Mouse (Mus musculus): ENCODE measurements at regions not wholly inside any gene's neighbourhood (a gene's known extent, or its start where the extent isn't known, plus 50 kb on each side); places are given as distances from the start of the nearest gene placed in this dataset.

DNA sequence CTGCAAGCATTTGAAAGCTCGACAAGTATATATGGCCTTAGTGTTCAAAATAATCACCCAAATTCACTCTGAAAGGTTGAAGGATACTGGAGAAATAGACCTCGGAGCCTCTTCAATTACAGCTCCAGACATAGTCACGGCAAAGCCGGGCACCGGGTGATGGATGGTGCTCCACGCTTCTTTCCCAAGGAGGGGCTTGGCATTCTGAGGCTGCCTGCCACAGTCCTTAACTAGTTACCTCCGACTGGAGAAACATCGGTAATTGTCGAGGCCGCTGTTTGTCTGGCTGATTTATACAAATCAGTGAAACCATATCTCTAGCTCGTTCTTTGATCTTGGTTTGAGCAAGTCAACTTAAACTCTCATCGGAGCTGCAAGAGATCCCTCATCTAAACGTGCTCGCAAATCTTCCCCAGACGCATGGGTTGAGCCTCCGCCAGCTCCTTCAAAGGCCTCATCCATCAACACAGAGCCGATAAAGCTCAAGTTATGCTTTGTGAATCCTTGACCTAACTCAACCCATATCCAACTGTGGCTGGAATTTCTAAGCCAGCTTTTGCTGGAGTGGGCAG, 145.4 kb upstream of the Stx16 start:
- no peak for DNase-seq (ENCODE audit: low spot score in 2 of 2)

DNA sequence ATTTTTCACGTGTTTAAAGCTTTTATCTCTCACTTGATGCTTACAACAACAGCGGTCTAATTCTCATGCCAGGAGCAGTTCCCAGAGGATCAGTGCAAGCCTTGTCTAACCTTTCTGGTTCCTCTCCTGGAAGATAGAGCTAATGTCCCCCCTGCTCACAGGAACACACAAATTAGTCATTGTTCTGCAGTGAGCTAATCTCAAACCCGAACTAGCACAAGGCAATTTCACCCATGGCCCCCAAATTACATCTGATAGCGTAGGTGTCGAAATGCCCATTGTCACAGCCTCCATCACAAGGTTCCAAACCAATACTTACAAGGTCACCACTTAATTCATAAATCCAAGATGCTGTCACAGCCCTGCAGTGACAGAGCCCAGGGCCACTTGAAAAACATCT, 140.4 kb upstream of the Stx16 start:
- no peak for DNase-seq (ENCODE audit: low spot score in 2 of 2)

DNA sequence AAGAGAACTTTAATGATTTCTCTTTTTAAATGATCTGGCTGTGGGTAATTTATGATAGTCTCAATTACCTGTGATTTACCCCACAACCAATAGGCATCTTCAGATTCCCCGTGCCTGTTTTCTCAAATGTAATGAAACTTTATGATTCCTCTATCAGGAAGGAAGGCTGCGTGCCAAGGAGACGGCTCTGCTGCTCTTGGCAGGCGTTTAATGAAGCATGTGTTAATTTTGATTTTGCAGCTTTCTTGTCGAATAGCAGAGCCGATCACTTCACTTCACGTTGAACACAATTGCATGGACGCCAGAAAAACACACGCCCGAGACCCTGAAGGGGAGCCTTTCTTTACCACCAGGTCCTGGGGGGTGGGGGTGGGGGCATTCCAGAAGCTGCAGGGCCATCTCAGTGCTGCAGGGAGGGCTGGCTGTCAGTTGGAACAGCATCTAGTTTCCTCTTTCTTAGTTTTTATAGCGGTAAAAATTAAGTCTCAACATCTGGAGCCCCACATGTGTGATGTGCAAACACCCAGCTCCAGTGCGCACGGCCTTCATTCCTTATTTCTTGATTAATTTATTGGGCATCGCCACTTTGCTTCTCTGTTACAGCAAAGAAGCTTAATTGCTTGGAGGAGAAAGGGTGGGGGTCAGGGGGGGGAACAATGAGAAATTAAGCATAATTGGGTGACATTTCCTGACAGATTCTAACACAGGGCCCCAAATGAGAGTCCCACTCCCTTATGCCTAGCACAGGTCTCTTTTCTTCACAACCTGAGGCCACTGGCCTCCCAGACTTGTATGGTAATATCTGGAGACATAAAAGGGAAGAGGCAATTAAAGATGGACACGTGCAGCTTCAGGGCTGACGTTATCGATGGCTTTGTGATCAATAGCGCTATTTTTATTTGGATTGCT, 138.3 kb upstream of the Stx16 start:
- peak in 1 of 2 experiments; percentile 8 for DNase-seq (ENCODE audit: low spot score in 2 of 2)

DNA sequence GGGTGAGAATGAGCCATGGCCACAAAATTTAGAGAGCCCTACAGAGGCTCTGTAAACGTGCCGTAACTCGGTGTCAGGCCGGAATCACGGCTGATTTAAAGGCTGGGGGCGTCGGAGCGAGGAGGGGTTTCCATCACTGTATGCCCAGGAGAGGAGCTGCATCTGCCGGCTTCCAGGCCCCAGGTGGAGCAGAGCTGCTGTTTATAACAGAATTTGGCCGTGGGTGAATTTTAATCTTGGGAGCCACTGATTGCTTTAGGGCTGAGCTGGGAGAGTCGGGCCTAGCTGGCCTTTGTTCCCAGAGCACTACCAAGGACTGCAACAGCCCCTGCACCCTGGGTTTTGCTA, 137.7 kb upstream of the Stx16 start:
- no peak for DNase-seq (ENCODE audit: low spot score in 2 of 2)

DNA sequence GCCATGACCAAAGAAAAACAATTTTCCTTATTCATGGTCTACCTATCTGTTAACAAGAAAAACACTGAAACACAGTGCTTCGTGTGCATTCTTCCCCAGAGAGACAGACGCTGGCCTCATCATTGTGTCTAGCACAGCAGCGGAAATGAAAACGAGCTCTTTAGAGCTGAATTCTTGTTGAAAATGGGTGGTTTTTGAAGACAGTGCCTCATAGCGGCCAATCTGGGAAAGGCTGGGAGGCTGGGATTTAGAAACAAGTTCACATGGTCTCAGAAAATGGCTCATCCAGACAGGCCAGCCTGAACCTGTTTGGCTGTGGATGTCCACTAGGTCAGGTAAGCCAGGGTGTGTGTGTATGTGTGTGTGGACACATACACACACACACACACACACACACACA, 130.7 kb upstream of the Stx16 start:
- DNase-seq (ENCODE audit: low spot score in 2 of 2): no peak

DNA sequence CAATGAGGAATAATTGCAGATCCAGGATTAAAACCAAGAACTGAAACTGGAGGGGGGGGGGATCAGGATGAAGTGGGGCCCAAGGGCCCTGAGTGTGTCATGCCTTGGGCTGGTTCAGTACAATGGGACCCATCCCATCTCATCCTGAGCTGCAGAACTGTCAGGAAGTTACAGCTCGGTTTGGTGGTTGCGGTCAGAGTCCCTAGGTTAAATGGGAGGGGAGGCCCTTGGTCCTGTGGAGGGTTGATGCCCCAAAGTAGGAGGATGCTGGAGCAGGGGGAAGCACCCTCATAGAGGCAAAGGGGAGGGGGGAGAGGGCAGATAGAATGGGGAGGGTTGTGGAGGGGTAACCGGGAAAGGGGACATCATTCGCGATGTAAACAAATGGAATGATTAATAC, 127.5 kb upstream of the Stx16 start:
- no peak for DNase-seq (ENCODE audit: low spot score in 2 of 2)

DNA sequence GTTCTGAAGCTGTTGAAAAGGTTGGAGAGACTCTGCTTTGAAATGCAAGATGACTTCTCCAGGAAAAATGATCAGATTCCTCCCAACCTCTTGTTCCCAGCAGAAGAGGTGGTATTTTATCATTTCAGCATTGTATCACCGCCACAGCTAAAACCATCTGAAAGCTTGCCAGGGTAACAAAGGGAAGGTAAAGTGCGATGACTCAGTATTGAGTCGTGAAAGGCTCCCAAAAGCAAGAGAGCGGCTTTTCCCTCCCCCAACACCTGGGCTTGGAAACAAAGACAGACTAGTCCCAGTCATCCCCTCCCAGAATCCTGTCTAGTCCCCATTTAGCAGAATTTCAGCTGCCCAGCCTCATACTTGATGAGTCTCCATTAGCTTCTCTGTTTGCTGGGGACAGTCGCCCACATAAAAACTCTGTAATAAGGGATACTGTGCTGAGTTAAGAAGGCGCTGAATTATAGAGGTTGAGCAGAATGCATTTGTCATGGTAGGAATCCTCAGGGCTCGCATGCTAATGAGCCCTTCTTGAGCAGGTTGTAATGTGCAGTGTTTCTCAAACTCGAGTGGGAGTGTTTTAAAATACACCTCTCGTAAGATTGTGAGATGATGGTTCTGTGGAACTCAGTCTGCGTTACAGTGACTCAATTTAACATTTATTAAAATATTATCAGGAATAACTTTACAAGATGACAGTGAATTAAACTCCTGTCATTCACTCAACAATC, 125.8 kb upstream of the Stx16 start:
- DNase-seq (ENCODE audit: low spot score in 2 of 2): peak in 1 of 2 experiments; percentile 13

DNA sequence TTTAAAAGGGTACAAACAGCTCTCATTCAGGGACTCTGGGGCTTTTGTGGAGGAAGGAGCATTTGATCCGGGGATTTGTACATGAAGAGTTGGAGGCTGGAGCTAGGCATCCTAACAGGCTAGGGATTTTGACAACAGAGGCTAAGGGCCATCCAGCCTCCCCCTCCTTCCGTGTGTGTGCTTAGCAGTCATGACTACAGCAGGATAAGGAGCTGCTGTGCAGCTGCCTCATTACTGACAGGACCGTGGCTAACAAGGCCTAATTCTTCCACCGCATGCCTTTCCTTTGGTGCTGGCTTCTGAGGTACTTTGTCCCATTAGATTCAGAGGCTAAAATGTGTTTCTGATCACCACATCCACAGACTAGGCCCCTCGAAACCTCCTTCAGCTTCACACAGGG, 110.0 kb upstream of the Stx16 start:
- no peak for DNase-seq (ENCODE audit: low spot score in 2 of 2)

DNA sequence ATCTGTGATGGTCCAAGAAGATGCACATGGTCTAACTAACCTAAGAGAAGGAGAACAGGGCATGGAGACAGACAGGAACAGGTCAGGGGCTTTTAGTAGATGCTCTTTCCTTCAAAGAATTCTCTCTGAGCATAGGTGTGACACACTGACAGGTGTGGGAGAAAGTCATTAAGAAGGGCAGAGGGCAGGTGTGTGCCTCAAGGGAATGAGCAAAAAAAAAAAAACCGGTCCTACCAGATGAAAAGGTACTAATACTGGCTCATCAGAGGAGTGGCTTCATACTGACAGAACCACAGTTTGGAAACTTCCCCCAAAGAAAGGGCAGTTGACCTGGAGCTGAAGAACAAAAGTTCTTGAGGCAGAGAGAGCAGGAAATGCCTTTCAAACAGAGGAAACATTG, 105.3 kb upstream of the Stx16 start:
- DNase-seq (ENCODE audit: low spot score in 2 of 2): no peak

DNA sequence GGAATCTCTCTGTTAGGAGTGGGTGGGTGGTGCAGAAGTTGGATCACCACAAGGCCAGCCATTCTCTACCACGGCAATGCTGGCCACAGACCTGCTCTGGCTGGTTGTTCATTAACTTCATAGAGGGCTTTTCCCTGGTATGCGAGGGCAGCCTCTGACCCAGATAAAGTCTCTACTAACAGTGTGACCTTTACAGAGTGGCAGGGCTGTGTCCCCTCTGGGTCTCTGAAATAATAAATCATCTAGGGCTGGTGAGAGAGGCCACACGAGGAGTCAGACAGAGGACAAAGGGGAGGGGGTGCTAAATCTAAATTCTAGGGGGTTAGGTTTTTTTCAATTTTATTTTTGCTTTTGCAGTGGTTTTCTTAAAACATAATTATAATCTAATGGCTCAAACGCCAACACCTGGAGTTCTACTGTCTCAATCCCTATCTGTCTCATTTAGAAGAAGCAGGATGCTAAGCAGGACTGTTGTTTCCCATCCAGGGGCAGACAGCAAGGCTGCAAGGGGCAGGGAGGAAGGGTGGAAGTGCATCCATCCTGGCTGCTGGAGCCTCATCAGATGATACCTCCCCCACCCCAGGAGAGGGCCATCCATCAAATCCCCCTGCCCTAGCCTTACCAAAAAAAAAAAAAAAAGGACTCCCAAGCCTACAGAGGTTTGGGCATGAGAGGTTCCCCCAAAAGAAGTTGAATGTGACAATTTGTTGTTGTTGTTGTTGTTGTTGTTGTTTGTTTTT, 99.6 kb upstream of the Stx16 start:
- no peak for DNase-seq (ENCODE audit: low spot score in 2 of 2)

DNA sequence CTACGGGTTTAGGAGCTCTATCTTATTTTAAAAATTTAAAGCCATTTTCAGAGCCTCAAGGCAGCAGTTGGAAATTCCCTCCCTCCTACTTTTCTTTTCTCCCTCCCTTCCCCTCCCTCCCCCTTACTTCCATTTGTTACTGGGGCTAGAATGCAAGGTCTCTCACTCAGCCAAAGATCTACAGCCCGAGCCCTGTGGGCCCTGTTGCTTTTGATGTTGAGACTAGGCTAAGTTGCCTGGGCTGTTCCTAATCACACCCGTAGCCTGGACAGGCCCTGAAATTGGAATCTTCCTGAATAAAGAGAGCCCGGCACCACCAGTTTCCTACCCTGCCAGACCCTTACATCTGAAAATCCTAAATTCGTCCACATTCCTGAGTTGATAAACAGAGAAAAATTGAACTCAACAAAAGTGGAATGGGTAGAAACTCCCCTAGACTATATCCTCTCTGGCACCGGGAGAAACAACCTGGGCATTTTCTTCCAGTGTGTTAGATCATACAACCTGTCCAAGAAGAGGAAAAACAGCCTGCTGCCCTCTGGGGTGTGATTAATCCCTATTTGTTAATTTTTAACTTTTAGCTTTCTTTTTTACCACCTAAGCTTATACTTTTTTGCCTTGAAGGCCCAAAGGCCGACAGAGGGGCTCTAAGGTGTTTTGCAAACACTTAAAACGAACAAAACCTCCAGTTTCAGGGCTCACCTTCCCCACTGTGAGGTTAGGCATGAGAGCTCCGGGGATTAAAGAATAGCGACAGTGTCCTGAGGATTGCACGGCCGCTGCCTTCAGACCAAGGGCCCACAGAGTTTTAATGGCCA, 98.7 kb upstream of the Stx16 start:
- no peak for DNase-seq (ENCODE audit: low spot score in 2 of 2)

DNA sequence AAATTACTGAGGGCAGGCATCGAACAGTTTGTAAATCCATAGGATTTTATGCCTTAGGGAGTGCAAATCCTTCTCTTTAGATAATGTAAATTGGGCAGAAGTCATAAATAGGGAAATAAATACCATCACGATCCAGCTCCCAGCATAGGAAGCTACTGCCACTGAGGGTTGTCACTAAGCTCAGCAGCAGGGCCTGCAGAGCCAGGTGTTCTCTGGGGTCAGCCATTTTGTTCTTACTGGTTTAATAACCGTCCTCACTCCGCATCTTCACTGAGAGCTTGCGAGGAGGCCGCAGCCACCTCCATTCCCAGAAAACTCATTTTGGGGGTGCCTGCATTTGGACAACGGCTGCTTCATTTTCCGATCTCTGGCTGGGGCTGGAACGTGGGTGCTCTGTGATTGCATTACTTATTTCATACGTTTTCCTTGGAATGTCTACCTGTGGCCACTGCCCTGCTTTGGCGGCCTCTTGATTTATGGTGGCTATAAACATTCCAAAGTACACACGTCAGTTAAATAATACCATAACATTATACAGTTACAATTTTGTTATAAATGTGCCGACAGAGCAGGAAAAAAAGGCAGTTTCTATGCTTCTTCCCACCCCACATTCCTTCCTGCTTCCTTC, 97.9 kb upstream of the Stx16 start:
- no peak for DNase-seq (ENCODE audit: low spot score in 2 of 2)

DNA sequence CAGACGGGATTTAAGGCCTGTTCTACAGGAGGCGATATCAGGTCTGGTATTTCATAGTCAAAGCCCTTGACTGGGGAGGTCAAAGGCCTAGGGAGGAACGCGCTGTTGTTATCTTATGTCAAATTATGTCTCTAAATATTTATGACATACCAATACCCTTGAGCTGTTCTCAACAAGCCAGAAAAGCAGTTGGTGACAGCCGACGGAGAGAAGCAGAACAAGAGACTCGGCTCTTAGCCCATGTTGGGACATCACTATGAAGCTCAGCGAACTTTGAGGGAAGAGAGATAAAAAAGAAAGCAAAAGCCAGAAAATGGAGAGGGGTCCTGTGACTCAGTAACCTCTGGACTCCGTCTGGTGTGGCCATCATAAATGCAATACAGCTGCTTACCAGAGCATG, 95.1 kb upstream of the Stx16 start:
- DNase-seq (ENCODE audit: low spot score in 2 of 2): no peak

DNA sequence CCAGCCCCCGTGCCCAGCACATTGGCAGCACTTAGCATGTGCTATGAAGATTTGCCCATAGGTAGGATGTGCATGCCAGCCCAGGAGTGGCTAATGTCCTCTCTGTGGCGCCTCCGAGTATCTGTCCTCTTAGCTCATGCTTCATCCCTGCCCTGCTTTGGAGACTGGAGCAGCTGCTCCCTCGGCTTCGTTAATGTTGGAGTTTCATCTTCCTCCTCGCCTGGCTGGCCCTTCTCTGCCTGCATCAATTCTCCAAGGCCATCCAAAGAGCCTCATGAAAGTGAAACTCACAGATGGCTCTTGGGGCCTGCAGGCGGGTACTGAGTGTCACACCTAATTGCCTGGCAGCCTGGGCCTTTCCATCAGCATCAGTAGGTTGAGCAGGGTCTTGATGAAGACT, 88.6 kb upstream of the Stx16 start:
- no peak for DNase-seq (ENCODE audit: low spot score in 2 of 2)

DNA sequence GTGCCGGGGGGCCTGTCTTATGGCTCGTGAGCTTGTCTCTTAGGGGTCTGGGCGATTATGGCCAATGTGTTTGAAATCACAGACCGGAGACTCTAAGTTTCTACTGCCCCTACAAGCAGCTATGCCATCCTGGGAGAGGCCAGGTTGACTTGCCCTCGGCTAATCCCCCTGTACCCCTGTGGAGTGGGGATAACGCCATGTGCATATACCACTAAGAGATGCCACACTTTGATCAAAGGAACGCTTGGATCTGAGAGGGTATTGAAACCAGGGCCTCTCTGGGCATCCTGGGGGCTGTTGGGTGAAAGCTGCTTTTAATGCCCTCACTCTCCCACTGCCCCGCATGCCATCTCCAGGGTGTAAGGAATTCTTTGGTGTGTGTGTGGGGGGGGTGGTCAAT, 88.2 kb upstream of the Stx16 start:
- DNase-seq (ENCODE audit: low spot score in 2 of 2): no peak

DNA sequence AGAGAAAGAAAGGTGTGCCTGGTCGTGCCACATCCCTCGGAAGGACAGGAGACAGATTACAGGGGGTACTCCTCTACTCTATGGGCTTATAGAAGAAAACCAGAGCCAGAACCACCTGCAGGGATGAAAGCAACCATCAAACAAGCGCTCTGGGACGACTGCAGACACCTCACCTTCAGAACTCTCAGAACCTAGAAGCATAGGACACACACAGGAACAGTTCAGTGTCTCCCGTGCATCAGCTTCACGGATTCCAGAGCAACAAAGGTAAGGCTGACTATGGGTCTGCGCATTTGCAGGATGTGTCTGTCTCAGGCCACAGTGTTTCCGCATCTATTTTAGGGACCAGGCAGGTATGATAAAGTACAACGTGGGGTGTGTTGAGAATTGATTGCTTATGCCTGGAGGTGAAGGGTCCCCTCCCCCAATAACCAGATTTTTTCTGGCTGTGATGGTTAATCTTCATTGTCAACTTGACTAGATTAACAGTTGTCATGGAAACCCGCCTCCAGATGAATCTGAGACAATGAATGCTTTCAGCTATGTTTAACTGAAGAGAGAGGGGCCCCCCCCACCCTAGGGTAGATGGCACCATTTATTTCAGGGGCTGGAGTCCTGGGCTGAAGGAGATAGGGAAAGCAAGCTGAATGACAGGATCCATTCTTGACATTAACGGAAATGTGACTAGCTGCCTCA, 87.3 kb upstream of the Stx16 start:
- peak in 1 of 2 experiments; percentile 4 for DNase-seq (ENCODE audit: low spot score in 2 of 2)

DNA sequence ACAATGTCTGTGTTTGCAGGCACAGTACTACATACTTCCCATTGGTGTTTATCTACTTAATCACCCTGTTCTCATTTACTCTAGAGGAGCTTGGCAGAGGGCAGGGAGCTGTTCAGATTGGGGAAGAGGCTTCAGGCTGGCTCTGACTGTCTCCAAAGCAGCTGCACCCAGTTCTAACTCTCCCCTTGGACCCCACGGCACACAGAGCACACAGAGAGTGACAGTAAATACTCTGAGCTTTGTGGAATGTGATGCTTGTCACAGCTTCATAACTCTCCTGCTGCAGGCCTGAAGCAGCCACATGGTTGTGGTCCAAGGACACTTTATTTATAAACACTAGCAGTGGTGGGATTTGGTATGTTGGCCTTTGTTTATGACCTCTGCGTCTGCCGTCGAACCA, 85.4 kb upstream of the Stx16 start:
- no peak for DNase-seq (ENCODE audit: low spot score in 2 of 2)

DNA sequence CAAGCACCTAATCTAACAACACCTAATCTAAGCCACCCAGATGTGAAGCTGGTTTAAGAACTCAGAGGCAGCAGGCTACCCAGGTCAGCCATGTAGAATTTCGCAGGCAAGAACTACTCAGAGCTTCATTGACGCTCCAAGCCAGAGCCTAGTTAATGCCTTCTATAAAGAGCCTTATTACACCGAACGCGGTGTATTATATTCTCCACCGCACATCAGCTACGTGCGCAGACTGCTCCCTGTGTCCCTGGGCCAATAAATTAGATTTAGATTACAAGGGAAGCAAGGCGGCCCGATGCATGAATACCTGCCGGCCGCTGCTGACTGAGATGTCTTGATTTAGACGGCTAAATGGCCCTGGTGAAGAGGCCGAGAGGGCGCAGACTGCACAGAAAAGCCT, 84.7 kb upstream of the Stx16 start:
- DNase-seq (ENCODE audit: low spot score in 2 of 2): no peak

DNA sequence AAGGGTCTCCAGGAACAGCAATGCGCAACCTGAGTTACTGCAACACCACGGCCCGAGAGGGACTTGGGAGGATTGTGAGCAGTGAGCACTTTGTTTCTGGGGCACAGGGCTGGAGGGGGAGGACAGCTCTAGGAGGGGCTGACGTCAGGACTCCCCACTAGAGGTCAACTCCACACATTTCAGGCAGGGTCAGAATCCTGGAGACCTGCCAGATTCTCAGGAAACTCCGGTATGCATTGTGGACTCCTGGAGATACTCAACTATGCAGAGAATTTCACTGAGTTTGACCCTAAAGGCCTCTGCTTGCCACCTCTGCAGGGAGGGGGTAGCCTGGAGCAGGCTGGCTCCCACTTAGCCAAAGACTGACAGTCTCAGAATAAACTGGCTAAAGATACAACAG, 84.1 kb upstream of the Stx16 start:
- DNase-seq (ENCODE audit: low spot score in 2 of 2): no peak

DNA sequence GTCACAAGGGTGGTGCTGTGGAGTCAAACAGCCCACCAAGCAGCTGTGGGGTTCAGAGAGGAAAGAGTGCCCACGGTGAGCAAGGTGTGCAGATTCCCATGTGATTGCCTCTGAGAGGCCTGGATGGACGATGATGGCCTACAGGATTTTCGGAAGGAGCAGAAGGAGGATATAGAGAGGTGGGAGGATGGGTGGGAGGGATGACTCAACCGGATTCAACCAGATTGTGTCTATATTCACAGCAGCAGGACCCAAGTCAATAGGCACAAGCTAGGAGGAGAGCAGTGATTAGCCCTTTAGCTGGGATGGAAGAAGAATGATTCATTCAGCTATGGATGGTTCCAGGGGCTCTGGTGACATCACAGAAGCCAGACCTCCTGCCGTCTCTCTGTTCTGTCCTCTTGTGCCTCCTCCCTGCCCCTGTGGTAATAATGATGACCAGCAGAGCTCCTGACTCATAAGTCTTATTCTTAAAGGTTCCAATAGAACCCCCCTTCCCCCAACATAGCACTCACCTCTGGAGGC, 82.6 kb upstream of the Stx16 start:
- DNase-seq (ENCODE audit: low spot score in 2 of 2): peak in 1 of 2 experiments; percentile 47
